Mouse (Mus musculus) cerebellum, adult 11 months (tissue): ENCODE measurements at regions not wholly inside any gene's neighbourhood (a gene's known extent, or its start where the extent isn't known, plus 50 kb on each side); places are given as distances from the start of the nearest gene placed in this dataset.

Experiments used
- DNase-seq: peaks from one replicate; pipeline ENCODE4 v3.0.0; 2022

DNA sequence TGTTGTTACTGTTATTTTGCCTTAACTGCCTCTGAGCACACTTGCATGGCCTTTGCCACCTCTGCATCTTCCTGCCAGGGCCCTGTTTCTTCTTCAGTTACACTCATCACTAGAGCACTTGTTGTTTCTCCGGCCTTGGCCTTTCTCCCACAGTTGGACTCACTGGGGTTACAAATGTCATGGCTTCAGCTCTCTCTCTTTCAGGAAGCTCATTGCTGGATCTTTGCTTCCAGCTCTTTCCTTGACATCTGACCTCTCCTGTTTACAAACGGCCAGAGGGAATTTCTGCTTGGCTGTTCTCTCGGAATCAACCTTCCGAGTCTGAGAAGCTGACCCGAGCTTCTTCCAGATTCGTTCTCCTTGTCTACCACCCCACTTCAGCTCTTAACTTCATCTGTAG, 146.6 kb upstream of the Adamts3 start:
- DNase-seq, result no peak

DNA sequence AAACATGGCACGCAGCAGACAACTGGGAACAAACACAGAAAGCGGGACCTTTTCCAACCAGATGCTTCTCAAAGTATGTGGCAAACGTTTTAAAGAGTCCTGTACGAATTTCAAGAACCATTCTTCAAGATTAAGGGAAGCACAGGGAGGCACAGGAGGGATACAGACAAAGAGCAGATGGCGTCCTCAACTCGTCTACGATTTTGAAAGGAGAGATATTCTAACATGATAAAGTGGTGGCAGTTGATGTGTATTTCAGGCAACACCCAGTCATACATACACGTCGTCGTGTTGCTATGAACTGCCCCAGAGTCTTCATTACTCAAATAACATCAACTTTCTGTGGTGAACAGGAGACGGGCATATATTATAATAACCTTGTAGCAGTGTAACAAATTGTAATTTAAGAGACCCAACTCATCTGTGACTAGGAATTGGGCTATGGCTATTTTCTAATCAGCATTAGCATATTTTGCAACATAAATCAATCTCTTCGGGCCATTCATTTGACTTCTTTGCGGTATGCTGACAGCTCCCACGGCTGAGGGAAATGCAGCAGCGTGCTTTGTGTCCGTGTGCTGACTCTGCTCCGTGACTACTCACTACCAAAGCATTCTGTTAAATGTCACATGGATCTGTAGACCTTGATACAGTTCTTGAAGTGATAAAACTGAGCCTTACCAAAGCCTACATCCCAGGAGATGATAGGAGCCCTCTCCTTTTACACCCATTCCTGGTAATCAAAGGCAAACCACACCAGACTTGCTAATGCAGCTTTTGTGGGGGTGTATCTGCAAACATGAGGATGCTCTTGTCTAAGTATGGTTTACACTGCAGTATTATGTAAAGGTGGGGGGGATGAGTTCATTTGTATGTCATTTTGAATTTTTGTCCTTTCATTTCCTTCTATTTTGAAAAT, 144.0 kb upstream of the Adamts3 start:
- DNase-seq, result no peak

GRCm38 (mm10) chr5:90021447-90021846, 138.3 kb upstream of the Adamts3 start:
- DNase-seq, result no peak

- DNase-seq, result no peak
Measured at GRCm38 (mm10) chr5:90000758-90001157, 117.6 kb upstream of the Adamts3 start.

GRCm38 (mm10) chr5:89991568-89991967, 108.4 kb upstream of the Adamts3 start:
- DNase-seq, result peak; percentile 42

- DNase-seq, result no peak
Measured at GRCm38 (mm10) chr5:89981627-89982026, 98.5 kb upstream of the Adamts3 start.

GRCm38 (mm10) chr5:89980204-89980603, 97.1 kb upstream of the Adamts3 start:
- DNase-seq, result no peak

DNA sequence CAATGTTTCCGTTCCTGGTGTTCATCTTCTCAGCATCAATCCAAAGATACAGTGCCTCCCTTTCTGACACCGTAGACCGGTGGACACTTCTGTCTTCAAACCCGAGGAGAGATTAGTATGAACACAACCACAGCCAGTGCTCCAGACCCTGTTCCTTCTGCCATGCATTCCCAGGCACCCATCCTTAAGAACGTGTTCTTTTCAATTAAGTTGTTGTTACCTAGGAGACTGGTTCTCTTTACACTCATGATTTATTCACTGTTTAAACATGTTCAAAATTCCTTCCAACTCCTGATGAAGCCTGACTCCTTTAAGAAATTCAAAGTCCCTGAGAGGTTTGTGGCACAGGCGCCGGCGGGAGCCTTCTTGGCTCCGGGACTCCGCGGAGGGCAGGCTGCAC, 69.5 kb upstream of the Adamts3 start:
- DNase-seq, result no peak

- no peak for DNase-seq
Measured at GRCm38 (mm10) chr5:89945660-89945925, 62.5 kb upstream of the Adamts3 start.

GRCm38 (mm10) chr5:89944855-89945659, 61.9 kb upstream of the Adamts3 start:
- no peak for DNase-seq

DNA sequence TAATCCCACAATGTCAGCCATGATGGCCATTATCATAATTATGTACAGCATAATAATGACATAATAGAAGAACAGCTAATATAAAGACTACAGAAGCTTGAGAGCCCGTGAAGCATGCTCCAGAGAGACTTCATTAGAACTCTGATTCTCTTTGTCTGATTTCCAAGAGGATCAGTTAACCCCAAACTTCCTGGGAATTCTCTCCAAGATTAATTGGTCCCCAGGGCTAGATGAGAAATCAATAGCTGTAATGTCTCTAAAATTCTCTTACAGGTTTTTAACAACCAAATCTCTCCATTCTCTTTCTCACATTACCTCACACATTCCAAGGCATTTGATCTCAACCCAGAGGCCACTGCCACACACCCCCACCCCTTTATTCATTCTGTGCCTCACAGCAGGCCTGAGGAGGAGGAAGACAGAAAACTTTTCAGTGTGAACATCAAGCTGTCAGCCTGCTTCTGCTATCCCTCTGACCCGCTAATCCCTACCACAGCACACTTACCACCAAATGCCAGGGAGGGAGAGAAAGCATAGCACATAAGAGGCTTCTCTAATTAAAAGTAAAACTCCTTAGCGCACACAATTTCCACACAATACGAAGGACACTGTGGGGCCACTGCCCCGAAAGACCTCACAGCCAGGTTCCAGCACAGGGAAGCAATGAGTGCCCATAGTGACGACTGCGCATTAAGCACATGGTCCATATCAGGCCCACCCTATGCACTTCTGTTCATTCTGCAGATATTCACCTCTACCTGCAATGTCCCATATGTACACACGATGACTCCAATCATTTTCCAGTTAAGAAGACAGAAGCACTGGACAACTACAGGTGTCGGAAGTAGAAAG, 60.4 kb upstream of the Adamts3 start:
- DNase-seq, result no peak

GRCm38 (mm10) chr5:89942244-89942643, 59.1 kb upstream of the Adamts3 start:
- DNase-seq, result no peak

GRCm38 (mm10) chr5:89932999-89933398, 49.9 kb upstream of the Adamts3 start:
- DNase-seq, result no peak
